Mouse (Mus musculus) forebrain, embryonic 13.5 days (tissue): ENCODE results near the gene Sys1. TPM values are rescaled to one million over a fixed set of nuclear protein-coding genes. Genes with fewer than 3 reads are reported as not detected.

Experiments
- ATAC-seq: fragments of 200-750 bp; cut with Nextera tagmentation; 2 replicates; pipeline ENCODE4 v1.8.0; 2017
- H3K27ac ChIP-seq: fragments of 300-500 bp; sonication (generic); 2 replicates; pipeline ENCODE4 v1.5.1; 2015; ENCODE audit warnings: inconsistent platforms, mild to moderate bottlenecking, moderate library complexity
- H3K27me3 ChIP-seq: fragments of 300-500 bp; sonication (generic); 2 replicates; pipeline ENCODE4 v1.6.1; 2015; ENCODE audit warnings: mild to moderate bottlenecking, inconsistent platforms
- H3K36me3 ChIP-seq: fragments of 300-500 bp; sonication (generic); 2 replicates; pipeline ENCODE4 v1.6.1; 2015; ENCODE audit warnings: mild to moderate bottlenecking, inconsistent platforms; ENCODE audit not compliant: poor library complexity, severe bottlenecking
- H3K4me1 ChIP-seq: fragments of 300-500 bp; sonication (generic); 2 replicates; pipeline ENCODE4 v1.6.1; 2015; ENCODE audit warnings: inconsistent platforms
- H3K4me2 ChIP-seq: fragments of 300-500 bp; sonication (generic); 2 replicates; pipeline ENCODE4 v1.6.1; 2015; ENCODE audit warnings: inconsistent platforms, mild to moderate bottlenecking, moderate library complexity
- H3K4me3 ChIP-seq: fragments of 300-500 bp; sonication (generic); 2 replicates; pipeline ENCODE4 v1.5.1; 2015; ENCODE audit warnings: mild to moderate bottlenecking, inconsistent platforms
- H3K9ac ChIP-seq: fragments of 300-500 bp; sonication (generic); 2 replicates; pipeline ENCODE4 v1.6.1; 2015; ENCODE audit warnings: mild to moderate bottlenecking, inconsistent platforms
- H3K9me3 ChIP-seq: fragments of 300-500 bp; sonication (generic); replicated peaks from 2 replicates; pipeline ENCODE4 v1.6.1; 2016; ENCODE audit warnings: inconsistent platforms
- whole genome bisulfite sequencing: fragments of 180-500 bp; shearing (Covaris S2); methylation state at CpG from one replicate; pipeline ENCODE4 v1.1.7; 2015; 5-methylcytosine and 5-hydroxymethylcytosine counted together
- polyA plus RNA-seq: library from polyadenylated mRNA; unstranded; fragments of >200 nt; fragmentation: Nextera tagmentation; extraction: Ambion mirVana; gene quantifications from 2 replicates; pipeline ENCODE4 v1.2.1, GENCODE M21; 2015

Gene Sys1
- polyA plus RNA-seq, 1 experiment from 2014 or later = 71.8 TPM

DNA sequence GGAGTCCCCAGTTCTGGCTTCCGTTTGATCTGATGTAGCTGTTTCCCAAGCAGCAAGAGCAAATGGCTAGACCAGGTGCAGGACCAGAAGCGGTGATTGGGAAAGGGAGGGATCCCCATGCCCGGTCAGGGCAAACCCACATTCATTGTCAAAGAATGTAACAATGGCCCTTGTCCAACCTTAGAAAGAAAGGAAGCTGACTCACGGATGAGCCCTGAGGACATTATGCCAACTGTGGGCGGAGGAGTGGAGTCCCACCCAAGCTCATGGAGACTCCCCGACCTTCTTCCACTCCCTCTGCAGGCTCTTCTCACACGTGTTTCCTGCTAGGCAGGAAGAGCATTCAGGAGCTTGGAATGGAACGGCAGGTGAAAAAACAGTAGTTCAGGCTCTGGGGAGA is 56.6 kb downstream of the Sys1 start:
- Histone ChIP-seq H3K4me2 (no peak overlapping the region), H3K36me3 (peaks cover 5% of the 10 kb centered on the region; the same call in 1 of the 2 replicates), H3K4me1 (0 out of 2 replicates have a peak, but pooled peaks cover 4% of the 10 kb centered on the region), H3K27me3 (no peaks in the 10 kb centered on the region), H3K4me3 (no peak overlapping the region), H3K27ac (no peak overlapping the region), H3K9me3 (no peaks in the 10 kb centered on the region; the same call in 1 of the 2 replicates), H3K9ac (no peak overlapping the region)
- no peak for ATAC-seq
- 72% methylated on average over 8 of the region's 8 CpGs for WGBS

DNA sequence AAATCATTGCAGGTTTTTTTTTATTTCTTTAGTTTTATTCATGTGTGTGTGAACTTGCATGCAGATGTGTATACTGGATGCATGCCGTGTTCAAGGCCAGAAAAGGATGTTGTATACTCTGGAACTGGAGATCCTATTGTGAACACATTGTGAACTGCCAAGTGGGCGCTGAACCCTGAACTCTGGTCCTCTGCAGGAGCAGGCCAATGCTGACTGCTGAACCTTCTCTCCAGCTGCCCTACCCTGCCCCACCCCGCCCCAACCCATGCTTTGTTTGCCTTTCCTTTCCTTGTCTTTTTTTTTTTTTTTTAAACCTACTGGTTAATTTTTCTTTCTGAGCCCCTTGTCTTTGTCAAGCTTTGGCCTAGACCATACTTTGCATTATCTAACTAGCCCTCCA is 58.2 kb downstream of the Sys1 start:
- H3K9me3 ChIP-seq = no peaks in the 10 kb centered on the region; the same call in 1 of the 2 replicates
- ATAC-seq = no peak
- no peak overlapping the region for H3K9ac ChIP-seq
- WGBS = 88% methylated on average over 3 of the region's 3 CpGs
- H3K27me3 ChIP-seq = no peaks in the 10 kb centered on the region
- H3K36me3 ChIP-seq = no peaks in the 10 kb centered on the region
- H3K27ac ChIP-seq = no peak overlapping the region
- no peak overlapping the region for H3K4me3 ChIP-seq
- H3K4me2 ChIP-seq = no peak overlapping the region
- H3K4me1 ChIP-seq = peaks cover 8% of the 10 kb centered on the region; the same call in 1 of the 2 replicates

- Histone ChIP-seq H3K9ac (no peak overlapping the region), H3K4me2 (no peak overlapping the region), H3K4me1 (peaks cover 8% of the 10 kb centered on the region; the same call in 1 of the 2 replicates), H3K27ac (no peak overlapping the region), H3K9me3 (no peaks in the 10 kb centered on the region; the same call in 1 of the 2 replicates), H3K27me3 (no peaks in the 10 kb centered on the region), H3K4me3 (no peak overlapping the region), H3K36me3 (no peaks in the 10 kb centered on the region)
- WGBS = 81% methylated on average over 9 of the region's 9 CpGs
- ATAC-seq = no peak
These were observed 59.1 kb downstream of the Sys1 start for GRCm38 (mm10) chr2:164515897-164516296.

DNA sequence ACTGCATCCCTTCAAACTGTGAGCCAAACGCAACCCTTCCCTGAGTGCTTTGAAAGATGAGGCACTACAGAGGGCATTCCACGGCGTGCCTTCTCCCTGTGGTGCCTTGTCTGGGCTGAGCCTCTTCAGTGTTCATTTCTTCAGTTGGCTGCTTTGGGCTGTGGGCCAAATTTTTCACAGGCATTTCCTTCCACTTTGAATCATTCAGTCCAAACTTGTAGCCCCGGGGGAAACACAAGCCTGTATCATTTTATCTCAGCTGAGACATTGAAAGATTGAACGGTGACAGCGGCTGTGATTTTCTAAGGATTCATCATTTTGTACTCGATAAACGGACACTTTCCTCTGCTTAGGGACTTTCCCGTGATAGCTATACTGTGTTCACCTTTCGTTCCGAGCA is 59.8 kb downstream of the Sys1 start:
- no peaks in the 10 kb centered on the region for H3K27me3 ChIP-seq
- H3K9me3 ChIP-seq = no peaks in the 10 kb centered on the region; the same call in 1 of the 2 replicates
- H3K4me1 ChIP-seq = peaks cover 8% of the 10 kb centered on the region; the same call in 1 of the 2 replicates
- ATAC-seq = no peak
- H3K27ac ChIP-seq = no peak overlapping the region
- H3K9ac ChIP-seq = no peak overlapping the region
- no peaks in the 10 kb centered on the region for H3K36me3 ChIP-seq
- WGBS = 91% methylated on average over 11 of the region's 11 CpGs
- H3K4me3 ChIP-seq = no peak overlapping the region
- no peak overlapping the region for H3K4me2 ChIP-seq

DNA sequence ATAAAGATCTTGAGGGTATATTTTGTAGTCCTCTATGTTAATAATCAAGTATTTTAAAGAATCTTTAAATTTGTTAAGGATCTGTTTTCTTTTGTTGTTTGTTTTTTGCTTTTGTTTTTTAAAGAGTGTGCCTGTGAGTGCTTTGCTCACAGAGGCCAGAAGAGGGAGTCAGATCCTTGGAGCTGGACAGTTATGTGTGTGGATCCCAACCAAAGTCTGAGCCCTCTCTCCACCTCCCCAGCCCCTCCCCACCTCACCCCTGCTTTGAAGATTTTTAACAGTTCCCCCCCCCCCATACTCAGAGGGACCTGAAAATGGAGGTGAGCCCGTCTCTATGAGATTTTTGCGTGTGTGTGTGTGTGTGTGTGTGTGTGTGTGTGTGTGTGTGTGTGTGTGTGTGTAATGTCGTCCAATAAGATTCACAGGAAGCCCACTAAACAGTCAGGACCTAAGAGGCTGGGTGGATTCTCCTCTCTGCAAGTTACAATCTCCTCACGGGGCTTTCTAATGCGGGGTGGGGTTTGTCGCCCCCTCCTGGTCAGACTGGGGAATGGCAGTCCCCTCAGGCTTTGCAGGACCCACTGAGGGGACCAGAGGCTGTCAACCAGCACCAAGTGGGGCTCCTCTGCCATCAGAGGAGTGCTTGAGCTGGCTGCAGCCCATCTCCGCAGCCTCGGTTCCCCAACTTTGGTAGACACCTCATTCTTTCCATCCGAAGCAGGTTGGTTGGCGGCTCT is 60.9 kb downstream of the Sys1 start:
- Histone ChIP-seq H3K27ac (peak overlapping the region; percentile 14; the same call in 1 of the 2 replicates), H3K36me3 (no peaks in the 10 kb centered on the region), H3K9me3 (no peaks in the 10 kb centered on the region; the same call in 1 of the 2 replicates), H3K9ac (no peak overlapping the region), H3K4me3 (no peak overlapping the region), H3K4me2 (no peak overlapping the region), H3K4me1 (peaks cover 8% of the 10 kb centered on the region; the same call in 1 of the 2 replicates), H3K27me3 (no peaks in the 10 kb centered on the region)
- ATAC-seq = peak; percentile 24; the same call in 1 of the 2 replicates
- 38% methylated on average over 10 of the region's 10 CpGs for WGBS

- peaks cover 8% of the 10 kb centered on the region; the same call in 1 of the 2 replicates for H3K4me1 ChIP-seq
- H3K27ac ChIP-seq = peak overlapping the region; percentile 31
- no peak for ATAC-seq
- H3K27me3 ChIP-seq = no peaks in the 10 kb centered on the region
- H3K4me3 ChIP-seq = no peak overlapping the region
- 57% methylated on average over 11 of the region's 11 CpGs for WGBS
- H3K36me3 ChIP-seq = no peaks in the 10 kb centered on the region
- H3K4me2 ChIP-seq = no peak overlapping the region
- no peaks in the 10 kb centered on the region; the same call in 1 of the 2 replicates for H3K9me3 ChIP-seq
- no peak overlapping the region for H3K9ac ChIP-seq
These were observed 61.8 kb downstream of the Sys1 start for GRCm38 (mm10) chr2:164518266-164519170.

- Histone ChIP-seq H3K9ac (no peak overlapping the region), H3K27ac (peak overlapping the region; percentile 31; the same call in 1 of the 2 replicates), H3K4me2 (no peak overlapping the region), H3K36me3 (no peaks in the 10 kb centered on the region), H3K27me3 (no peaks in the 10 kb centered on the region), H3K4me3 (no peak overlapping the region), H3K4me1 (peaks cover 8% of the 10 kb centered on the region; the same call in 1 of the 2 replicates), H3K9me3 (no peaks in the 10 kb centered on the region; the same call in 1 of the 2 replicates)
- WGBS = 64% methylated on average over 6 of the region's 6 CpGs
- ATAC-seq = no peak
These were observed 62.4 kb downstream of the Sys1 start for GRCm38 (mm10) chr2:164519171-164519526.

DNA sequence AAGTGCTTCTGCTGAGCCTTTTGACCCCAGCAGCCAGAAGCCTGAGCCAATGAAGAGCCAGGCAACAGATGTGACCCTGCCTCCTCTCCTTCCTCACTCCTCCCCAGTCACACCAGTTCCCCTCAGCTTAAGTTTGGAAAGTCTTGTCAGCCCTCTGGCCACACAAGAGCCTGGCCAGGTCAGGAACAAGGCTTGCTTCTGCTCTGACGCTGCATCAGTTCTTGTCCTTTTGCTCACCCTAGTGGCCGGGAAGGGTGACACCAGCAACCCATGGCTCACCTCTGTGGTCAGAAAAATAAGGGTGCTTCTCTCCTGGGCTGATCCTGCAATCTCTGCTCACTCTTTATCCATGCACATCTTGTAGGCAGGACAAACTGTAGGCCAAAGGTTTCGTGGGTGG is 64.0 kb downstream of the Sys1 start:
- peaks cover 8% of the 10 kb centered on the region; the same call in 1 of the 2 replicates for H3K4me1 ChIP-seq

GRCm38 (mm10) chr2:164521841-164522240 is 65.1 kb downstream of the Sys1 start:
- 20% methylated on average over 11 of the region's 11 CpGs for WGBS
- no peak for ATAC-seq

More for the DNA sequence above, 64.0 kb downstream of the Sys1 start:
- Histone ChIP-seq H3K36me3 (no peaks in the 10 kb centered on the region), H3K4me2 (no peak overlapping the region), H3K9ac (no peak overlapping the region), H3K27me3 (no peaks in the 10 kb centered on the region), H3K27ac (no peak overlapping the region), H3K4me3 (no peak overlapping the region), H3K9me3 (no peaks in the 10 kb centered on the region; the same call in 1 of the 2 replicates)
- no peak for ATAC-seq
- 19% methylated on average over 3 of the region's 3 CpGs for WGBS

DNA sequence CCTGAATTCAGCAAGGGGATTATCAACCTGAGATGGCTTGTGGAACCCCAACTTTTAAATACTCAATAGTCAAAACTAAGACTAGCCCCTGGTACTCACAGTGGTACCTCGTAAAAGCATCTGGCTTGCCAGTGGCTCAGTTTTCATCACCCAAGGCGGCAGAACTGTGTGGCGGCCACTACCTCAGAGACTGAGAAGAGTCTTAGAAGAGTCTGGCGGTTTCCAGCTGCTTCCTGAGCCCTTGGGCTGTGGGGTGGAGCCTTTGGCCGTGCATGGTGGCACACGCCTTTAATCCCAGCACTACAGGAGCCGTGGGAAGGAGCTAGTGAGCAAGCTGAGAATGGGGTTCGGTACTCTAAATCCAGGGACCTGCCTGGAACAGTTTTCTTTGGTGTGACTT is 65.5 kb downstream of the Sys1 start:
- H3K4me1 ChIP-seq = peaks cover 8% of the 10 kb centered on the region; the same call in 1 of the 2 replicates
- H3K27ac ChIP-seq = no peak overlapping the region
- peaks cover 8% of the 10 kb centered on the region; the same call in 1 of the 2 replicates for H3K9me3 ChIP-seq
- H3K27me3 ChIP-seq = no peaks in the 10 kb centered on the region
- H3K36me3 ChIP-seq = no peaks in the 10 kb centered on the region
- ATAC-seq = no peak
- no peak overlapping the region for H3K9ac ChIP-seq
- H3K4me2 ChIP-seq = no peak overlapping the region
- 34% methylated on average over 8 of the region's 8 CpGs for WGBS
- no peak overlapping the region for H3K4me3 ChIP-seq

More at GRCm38 (mm10) chr2:164521841-164522240, 65.1 kb downstream of the Sys1 start:
- Histone ChIP-seq H3K4me1 (peaks cover 8% of the 10 kb centered on the region; the same call in 1 of the 2 replicates), H3K4me2 (no peak overlapping the region), H3K36me3 (no peaks in the 10 kb centered on the region), H3K27me3 (no peaks in the 10 kb centered on the region), H3K27ac (no peak overlapping the region), H3K9ac (no peak overlapping the region), H3K4me3 (no peak overlapping the region), H3K9me3 (peaks cover 8% of the 10 kb centered on the region; the same call in 1 of the 2 replicates)

GRCm38 (mm10) chr2:164523301-164523773 is 66.6 kb downstream of the Sys1 start:
- no peak overlapping the region for H3K4me2 ChIP-seq
- H3K9ac ChIP-seq = no peak overlapping the region
- peaks cover 5% of the 10 kb centered on the region; the same call in 1 of the 2 replicates for H3K4me1 ChIP-seq
- no peak overlapping the region for H3K4me3 ChIP-seq
- H3K27ac ChIP-seq = no peak overlapping the region
- ATAC-seq = no peak
- 76% methylated on average over 10 of the region's 10 CpGs for WGBS
- H3K36me3 ChIP-seq = no peaks in the 10 kb centered on the region
- H3K27me3 ChIP-seq = no peaks in the 10 kb centered on the region
- peaks cover 8% of the 10 kb centered on the region; the same call in 1 of the 2 replicates for H3K9me3 ChIP-seq
